Mouse (Mus musculus) T-cell, adult 2 months (primary cell): ENCODE results near the gene Snx29.

Source experiments
- DNase-seq: peaks from one replicate; pipeline ENCODE4 v3.0.0; 2022; ENCODE audit warnings: low spot score

Gene Snx29

DNA sequence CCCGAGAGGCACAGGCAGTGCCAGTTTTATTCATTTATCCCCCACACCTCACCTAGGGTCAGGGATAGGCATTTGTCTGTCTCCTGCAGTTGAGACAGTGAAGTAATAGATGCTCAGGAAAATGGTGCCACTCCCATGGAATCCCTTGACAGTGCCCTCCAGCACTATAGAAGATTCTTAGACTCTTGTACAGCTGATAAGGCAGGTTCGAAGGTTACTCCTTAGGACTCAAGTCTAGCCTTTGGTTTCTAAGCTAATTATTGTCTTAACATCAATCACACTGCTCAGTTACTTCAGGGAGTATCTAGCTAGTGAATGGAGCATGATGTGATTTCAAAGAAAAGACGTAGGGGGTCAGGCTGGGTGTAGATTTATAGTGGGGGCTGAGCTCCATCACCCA lies 273.9 kb downstream of the Snx29 start:
- no peak for DNase-seq

DNA sequence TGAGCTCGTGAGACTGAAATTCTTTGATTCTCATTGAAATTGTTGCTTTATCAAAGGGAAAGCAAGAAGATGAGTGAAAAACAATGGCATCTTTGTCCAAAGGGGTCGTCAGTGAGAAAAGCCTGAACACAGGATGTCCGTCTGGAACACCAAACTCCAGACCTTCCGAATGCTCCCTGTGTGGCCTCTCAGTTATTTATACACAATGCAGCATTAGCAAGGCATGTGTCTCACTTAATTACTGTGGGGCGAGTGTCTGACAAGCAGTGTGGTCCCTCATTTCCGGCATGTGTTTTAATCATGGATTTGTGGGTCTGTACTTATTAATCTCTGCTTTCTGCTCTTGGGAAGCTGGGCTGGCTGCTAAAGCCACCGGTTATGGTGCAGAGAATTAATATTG lies 275.1 kb downstream of the Snx29 start:
- DNase-seq = no peak

DNA sequence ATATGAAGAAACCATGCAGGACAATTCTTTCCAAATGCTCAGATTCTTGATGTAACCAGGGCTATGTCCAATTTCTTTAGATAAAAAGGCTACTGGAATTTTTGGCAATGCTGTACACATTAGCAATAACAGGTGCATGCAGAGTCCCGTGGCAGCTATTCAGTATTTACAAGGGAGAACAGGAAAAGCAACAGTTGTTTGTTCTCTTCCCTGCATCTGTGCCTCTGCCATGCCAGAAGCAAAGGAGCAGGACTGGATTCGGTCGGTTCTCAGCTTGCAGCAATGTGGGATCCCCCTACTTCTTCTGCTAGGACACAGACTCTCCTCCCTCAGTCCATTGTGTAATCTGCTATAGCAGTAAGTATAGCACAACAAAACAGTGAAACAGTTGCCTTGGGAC lies 276.8 kb downstream of the Snx29 start:
- DNase-seq = no peak

DNA sequence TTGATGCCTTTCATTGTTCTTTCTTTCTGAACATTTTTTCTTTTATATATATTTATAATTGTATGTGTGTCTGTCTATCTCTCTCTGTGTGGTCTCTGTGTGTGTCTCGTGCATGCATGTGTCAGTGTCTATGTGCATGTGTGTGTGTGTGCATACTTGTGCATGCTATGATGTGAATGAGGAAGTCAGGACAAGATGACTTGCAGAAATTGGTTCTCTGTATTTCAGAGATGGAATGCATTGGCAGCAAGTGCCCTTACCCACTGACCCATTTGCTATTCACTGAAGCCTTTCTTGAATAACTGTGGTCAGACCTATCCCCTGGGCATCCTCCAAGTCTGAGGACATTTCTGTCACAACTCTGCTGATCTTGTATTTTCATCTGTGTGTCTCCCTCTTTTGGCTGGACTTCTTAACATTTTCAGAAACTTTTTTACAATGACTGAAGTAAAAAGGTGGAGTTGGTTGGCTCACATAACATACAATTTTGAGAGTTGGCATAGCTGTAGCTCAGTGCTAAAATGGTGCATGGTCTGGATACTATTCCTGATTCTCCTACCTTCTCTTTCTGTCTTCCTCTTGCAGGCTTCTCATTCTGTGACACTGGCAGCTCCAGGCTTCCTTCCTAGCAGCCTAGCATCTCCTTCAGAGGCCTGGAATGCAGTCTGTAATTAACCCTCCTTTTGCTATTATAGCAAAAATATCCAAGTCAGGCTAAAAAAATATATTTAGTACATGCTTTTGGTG lies 278.8 kb downstream of the Snx29 start:
- DNase-seq = no peak

DNA sequence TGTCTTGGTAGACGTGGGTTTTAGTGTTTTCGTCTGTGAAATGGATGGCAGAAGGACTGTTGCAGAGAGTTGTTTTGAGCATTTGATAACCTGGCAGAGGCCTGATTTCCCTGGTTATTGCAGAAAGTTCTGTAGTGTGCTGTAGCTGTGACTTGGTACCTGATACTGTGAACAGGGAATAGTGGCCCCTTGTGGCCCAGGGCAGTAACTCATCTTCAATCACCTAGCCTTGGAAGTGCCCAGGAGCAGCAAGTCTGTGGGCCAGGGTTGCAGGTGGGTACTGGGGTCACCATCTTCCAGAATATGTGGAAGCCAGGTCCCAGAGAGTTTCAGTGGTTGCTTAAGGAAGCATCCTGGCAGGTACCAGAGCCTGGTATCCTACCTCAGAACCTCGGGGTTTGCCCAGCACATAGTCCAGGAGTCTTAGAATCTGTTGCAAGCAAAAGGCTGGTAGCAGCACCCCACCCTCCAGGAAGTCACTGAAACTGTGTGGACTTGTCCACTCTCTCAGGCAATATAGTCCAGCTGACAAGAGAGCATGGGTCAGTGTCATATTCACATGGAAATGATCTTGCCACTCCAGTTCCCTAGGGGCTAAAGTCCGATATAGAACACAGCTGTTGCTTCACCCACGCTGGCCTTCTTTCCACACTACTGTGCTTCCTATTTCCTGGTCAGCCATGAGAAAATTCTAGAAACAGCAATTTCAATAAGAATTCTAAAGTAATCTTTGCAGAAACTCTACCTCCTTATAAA lies 281.1 kb downstream of the Snx29 start:
- DNase-seq = peak; percentile 16

DNA sequence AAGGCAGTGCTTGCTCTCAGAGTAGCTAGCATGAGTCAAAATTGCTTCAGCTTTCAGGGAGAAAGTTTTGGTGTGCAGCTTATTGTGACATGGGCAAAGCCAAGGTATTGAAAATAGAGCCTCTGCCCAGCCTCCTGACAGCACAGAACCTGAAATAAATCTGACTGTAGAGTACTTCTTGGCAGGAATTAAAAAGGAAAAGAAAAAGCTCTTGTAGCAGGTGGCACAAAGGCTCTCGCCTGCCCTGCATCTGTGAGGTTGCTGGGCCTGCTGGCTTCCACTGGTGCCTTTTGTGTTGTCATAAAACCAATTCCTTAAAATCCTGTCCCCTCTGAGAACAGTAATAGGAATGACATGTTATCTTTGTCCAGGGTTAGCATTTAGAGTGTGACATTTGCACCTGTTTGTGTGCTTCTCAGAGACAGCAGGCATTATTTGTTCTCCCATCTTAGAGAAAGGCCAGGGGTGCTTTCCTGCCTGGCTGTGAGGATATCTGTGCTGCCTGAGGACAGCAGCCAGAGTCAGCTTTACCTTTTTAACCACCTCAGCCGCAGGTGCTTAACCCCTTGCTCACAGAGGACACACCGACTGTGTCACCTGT lies 289.9 kb downstream of the Snx29 start:
- DNase-seq = no peak

DNA sequence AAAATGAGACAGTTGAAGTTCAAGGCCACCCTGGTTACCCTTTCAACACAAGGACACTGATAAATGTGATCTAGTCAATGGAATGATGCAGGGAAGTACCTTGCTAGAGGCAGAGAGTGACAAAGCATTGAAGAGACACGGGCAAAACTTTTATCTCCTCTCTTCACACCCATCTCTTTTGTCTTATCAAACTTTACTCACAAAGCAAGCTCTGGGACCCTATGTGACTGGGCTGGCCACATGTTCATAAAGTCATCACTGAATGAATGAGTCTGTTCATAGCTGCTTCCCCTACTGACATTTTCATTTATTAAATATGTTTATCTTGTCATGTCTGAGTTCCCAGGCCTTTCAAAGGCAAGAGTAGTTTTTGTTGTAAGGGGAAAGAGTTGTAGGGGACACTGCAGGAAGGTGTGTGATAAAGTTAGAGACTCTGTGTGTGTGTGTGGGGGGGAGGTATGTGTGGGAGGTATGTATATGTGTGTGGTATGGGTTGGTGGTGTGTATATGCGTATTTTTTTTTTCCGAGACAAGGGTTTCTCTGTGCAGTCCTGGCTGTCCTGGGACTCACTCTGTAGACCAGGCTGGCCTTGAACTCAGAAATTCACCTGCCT lies 291.8 kb downstream of the Snx29 start:
- DNase-seq = no peak

DNA sequence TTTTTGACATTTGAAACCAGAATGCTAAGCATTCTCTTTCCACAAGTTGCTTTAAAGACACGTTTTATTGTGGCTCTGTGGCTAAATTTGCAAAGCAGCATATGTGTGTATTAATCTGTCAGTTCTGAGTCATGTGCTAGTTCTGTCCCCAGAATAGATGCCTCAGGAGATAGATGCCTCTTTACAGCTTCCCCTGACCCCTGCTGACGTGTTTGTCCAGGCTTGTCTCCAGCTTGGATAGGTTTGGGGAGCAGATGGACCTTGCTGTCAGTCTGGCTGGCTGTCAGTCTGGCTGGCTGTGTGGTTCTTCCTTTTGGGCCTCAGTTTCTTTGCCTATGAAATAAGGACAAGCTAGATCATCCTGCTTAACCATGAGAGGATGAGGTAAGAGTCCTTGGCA lies 292.9 kb downstream of the Snx29 start:
- DNase-seq = no peak

DNA sequence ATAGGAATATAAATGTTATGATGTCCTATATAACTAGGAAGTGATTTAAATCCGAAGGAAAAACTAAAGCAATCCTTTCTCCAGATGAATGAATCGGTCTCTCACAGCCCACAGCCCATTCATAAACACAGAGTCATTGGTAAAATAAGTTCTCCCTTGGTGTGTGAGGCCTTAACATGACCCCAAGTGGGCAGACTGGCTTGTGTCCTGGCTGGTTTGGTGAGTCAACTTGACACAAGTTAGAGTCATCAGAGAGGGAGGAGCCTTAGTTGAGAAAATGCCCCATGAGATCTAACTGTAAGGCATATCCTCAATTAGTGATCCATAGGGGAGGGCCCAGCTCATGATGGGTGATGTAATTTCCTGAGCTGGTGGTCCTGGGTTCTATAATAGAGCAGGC lies 297.2 kb downstream of the Snx29 start:
- DNase-seq = no peak

DNA sequence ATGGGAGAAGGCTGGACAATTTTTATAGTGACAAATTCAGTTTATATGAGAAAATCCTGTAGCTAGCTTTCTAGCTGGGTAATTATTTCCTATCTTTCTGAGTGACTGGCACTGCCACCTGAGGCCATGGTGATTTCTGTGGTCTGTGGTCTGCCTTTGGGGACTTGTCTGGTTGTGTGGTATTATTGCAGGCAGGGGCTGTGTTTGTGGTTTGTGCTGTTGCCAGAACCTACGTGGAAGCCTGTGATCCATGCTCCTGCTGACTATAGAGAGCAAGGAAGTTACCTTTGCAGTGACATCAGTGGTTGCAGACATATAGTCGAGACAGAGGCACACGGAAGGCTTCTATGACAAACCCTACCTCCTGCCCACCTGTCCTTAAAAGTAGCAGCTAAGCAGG lies 298.3 kb downstream of the Snx29 start:
- no peak for DNase-seq

DNA sequence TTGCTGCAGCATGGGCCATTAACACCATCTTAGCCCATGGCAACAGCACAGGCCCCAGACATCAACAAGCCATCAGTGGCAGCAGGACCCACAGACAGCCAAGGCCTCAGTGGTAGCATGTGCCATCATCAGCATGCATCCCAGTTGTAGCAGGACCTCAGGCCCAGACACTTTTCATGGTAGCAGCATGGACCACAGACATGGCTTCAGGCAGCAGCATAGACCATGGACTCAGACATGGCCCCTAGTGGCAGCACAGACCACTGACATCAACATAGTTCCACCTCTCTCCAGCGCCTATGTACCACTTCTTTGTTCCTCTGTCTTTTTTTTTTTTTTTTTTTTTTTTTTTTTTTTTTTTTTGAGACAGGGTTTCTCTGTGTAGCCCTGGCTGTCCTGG lies 299.0 kb downstream of the Snx29 start:
- no peak for DNase-seq

DNA sequence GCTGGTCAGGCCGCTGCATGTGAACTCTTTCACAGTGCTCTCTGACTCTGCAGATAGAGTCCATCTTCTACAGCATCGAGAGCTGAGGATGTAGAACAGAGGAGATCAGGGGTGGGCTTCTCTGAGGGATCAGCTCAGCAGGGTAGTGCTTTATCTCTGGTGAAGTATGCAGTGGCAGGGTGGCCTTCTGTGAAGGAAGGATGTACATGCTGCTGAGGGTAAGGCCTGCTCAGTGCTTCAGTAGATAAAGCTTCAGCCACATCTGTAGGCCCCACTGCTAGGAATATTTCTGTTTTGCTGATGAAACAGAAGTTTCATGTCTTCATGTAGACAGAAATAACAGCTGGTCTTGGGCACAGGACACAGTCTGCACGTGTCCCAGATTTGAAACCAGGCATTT lies 300.3 kb downstream of the Snx29 start:
- no peak for DNase-seq

DNA sequence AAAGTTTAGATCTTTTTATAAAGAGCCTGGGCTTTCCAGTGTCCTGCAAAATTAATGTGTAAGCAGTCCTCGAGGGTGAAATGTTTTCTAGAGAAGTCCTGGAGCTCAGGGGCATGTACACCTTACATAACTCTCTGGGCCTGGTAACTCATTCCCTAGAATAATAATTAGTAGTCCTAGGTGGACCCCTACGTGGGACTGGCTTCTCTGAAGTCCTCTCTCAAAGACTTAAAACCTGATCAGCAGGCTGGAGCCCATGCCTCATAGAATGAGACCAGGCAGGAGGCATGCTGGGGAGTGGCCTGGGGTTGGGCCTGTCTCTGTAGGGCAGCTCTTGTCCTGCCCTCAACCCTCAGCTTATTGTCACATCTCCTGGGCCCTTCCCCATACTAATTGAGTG lies 301.4 kb downstream of the Snx29 start:
- DNase-seq = no peak

DNA sequence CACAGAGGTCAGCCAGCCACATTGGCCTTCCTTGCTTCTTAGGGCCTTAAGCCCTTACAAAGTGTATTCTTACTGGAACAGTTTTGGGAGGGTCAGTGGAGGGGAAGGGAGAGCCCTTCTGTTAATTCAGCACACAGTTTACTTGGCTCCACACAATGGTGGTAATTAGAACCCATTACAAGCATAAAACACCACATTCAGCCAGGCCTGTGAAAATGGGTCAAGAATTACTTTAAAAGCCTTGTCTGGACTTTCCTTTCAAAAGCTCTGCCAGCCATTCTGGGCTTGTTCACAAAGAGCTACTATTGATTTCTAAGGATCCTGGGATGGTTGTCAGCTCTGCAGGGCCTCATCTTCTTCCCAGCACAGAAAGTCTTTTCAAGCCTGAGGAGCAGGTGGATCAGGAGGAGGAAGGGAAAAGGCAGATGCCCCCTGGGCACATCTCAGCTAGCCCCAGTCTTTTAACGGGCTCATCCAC lies 303.3 kb downstream of the Snx29 start:
- DNase-seq = no peak

DNA sequence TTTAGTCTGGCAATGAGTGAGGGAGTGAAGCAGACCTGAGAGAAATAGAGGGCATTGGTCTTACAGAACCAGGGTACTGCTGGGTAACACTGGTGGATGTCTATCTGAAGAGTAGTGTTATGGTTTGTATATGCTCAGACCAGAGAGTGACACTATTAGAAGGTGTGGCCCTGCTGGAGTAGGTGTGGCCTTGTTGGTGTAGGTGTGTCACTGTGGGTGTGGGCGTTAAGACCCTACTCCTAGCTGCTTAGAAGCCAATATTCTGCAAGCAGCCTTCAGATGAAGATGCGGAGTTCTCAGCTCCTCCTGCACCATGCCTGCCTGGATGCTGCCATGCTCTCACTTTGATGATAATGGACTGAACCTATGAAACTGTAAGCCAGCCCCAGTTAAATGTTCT lies 303.9 kb downstream of the Snx29 start:
- no peak for DNase-seq

DNA sequence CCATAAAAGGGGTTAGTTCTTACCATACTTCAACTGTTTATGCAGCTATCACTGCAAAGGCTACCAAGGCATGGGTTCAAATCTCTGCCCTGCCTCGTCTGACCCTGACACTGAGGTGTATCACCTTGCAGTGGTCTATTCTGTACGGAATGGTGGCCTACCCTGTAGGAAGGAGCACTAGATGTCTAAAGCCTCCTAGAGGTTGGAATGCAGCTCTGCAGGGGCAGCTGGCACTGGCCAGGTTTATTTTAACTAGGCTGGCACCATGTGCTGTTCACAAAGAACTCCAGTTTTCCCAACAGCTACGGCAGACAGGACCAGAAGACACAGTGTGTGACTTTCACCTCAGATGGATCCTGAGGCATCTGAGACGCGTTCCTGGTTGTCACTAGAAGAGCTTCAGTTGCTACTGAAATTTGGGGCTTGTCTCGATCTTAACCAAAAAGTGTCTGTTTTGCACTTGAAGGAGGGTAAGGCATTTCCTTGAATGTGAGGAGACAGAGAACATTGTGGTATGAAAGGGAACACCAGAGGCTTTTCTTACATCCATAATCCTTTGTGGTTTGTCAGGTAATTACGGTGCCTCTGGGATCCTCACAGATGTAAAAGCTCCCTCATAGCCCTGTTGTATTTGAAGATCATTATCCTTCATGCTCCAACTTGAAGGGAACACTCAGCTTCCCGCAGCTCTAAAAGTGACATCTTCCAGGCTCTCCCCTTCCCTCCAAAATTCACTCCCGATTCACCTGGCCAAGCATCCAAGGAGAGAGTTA lies 305.3 kb downstream of the Snx29 start:
- DNase-seq = no peak

DNA sequence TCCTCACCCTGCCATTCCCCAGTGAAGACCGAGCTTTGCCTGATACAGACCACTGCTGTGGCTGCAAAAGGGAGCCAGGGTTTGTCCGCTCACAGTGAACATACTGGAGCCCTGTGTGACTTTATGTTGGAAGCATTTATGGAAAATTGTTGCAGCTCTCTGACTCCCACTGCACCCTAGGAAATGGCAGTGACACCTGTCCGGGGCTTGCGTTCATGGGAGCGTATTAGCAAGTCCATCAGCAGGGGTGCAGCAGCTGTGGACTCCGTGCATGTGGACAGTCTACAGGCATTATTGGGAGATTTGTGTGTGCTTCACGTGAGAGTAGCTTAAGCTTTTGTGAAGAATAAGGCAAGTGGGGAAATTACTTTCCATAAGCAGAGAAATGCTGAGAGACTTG lies 307.0 kb downstream of the Snx29 start:
- no peak for DNase-seq

DNA sequence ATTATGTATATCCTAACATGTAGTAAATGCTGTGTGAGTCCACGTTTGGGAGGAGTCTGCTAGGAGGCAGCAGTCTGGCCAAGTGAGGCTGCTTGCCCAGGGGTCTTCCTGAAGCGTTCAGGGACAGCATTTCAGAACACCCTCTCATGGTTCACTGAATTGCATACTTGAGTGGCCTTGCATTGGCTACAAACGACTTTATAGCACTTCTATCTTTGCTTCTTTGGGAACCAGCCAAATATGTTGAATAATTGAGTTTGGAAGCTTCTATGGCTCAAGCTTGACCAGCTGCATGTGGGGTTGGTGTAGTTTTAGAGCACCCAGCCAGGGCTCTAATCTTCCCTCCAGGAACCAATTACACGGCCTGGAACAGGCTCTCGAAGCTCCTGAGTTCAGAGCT lies 307.8 kb downstream of the Snx29 start:
- no peak for DNase-seq

DNA sequence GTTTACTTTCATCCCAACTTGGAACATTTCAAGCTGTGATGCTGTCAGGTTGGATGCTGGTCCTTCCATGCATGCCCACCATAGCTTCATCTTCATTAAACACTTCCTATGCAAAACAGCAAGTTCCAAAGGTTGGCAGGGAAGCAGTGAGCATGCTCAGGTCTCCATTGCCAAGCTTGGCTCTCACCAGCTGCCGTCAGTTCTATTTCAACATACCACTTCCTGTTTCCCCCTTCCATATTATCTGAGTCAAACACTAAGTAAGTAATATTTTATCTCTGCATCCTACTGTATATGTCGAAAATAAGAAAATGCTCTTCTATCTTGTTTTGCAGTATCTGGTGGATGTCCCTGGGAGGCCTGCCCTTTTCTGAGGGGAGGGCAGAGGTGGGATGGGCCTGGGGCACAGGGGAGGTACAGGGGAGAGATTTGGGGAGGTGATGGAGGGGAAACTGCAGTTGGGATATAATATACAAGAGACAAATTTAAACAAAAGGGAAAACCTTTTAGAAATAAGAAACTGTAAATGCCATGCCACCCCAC lies 309.6 kb downstream of the Snx29 start:
- no peak for DNase-seq

DNA sequence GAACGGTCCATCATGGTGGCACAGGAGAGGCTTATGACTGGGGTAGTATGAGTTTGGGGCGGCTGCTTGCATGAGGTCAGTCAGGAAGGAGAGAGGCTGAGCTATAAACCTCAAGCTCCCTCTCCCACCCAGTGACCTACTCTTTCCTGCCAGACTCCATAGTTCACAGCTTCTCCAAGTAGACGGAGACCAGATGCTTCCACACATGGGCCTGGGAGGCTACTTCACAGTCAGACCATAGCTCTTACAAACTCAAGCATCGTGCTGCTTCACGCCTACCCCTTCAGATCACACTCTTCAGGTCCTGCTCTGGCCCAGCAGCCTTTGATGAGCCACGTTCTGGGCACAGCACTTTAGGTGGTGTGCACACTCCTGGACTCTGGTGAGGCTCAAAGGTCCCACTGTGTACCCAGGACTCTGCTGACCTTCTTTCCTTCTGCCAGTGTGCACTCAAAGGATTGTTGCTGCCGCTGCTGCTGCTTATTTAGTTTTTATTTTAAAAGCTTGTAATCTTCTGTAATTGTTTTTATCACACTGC lies 313.6 kb downstream of the Snx29 start:
- DNase-seq = no peak

DNA sequence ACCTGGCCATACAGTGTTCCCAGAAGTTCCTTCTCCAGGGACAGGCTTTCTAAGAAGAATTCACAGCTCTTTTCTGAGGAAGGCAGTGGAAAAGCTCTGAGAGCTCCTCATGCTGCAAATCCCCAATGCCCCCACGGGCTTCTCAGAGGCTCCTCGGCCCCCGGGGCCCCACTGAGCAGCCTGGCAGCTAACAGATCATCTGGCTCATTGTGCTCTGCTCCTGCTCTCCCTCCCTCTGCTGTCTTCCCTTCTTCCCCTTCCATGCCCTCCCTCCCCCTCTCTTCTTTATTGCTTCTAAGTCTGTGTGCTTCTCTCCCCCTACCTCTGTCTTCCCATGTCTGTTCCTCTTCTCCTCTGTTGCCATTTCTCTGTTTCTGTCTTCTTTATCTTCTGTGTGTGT lies 314.2 kb downstream of the Snx29 start:
- no peak for DNase-seq

DNA sequence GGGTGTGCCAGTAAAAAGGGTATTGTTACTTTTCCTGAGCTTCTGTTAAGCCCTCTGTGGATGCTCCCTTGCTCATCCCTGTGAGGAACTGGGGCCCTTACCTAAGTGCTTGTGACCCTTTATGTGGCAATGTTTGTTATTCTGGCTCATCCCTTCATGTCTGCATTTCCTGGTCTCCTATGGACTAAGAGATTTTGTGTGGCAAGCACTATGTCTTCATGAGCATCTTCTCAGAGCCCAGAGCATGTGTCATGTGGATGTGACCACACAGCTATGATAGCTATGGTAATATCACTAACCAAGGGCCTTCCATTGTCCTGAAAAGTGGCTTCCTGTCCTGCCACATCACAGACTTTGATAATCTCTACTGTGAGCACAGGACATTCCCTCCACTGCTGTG lies 315.1 kb downstream of the Snx29 start:
- no peak for DNase-seq
